Mouse (Mus musculus) thymus, adult 2 months (tissue): ENCODE results near the gene Bmpr1a. TPM values are rescaled to one million over a fixed set of nuclear protein-coding genes. Genes with fewer than 3 reads are reported as not detected.

Source experiments
- DNase-seq: peaks from one replicate; pipeline ENCODE4 v3.0.0; 2021
- H3K27ac ChIP-seq: fragments of 200-500 bp; 2 replicates; pipeline ENCODE4 v1.5.1; 2012; ENCODE audit warnings: low read length, control low read depth; ENCODE audit not compliant: control insufficient read depth, insufficient read depth
- H3K27me3 ChIP-seq: fragments of 200-500 bp; 2 replicates; pipeline ENCODE4 v1.6.1; 2012; ENCODE audit warnings: mild to moderate bottlenecking, low read length, moderate library complexity, mixed read lengths; ENCODE audit not compliant: control insufficient read depth, insufficient read depth
- H3K36me3 ChIP-seq: fragments of 200-500 bp; 2 replicates; pipeline ENCODE4 v1.6.1; 2012; ENCODE audit warnings: mild to moderate bottlenecking, low read length, moderate library complexity; ENCODE audit not compliant: control insufficient read depth, insufficient read depth
- H3K4me1 ChIP-seq: fragments of 200-500 bp; replicated peaks from 2 replicates; pipeline ENCODE4 v1.6.1; 2012; ENCODE audit warnings: low read length; ENCODE audit not compliant: control insufficient read depth, insufficient read depth
- H3K4me3 ChIP-seq: fragments of 200-500 bp; 2 replicates; pipeline ENCODE4 v1.5.1; 2012; ENCODE audit warnings: mild to moderate bottlenecking, low read length, control low read depth, moderate library complexity; ENCODE audit not compliant: control insufficient read depth, insufficient read depth
- CTCF ChIP-seq: fragments of 200-500 bp; IDR thresholded peaks from 2 replicates; pipeline ENCODE4 v1.5.1; 2012; ENCODE audit warnings: mild to moderate bottlenecking, control low read depth, low read length, moderate library complexity, borderline replicate concordance; ENCODE audit not compliant: control insufficient read depth, poor library complexity, insufficient read depth; ENCODE audit errors: extremely low read depth
- POLR2A ChIP-seq: fragments of 200-500 bp; IDR thresholded peaks from 2 replicates; pipeline ENCODE4 v1.6.1; 2012; ENCODE audit warnings: mild to moderate bottlenecking, low read length, control low read depth, moderate library complexity; ENCODE audit not compliant: control insufficient read depth, poor library complexity, insufficient read depth; ENCODE audit errors: extremely low read depth
- WGBS: fragments of 180-500 bp; shearing (Covaris S2); methylation state at CpG from one replicate; pipeline ENCODE4 v1.1.7; 2018; 5-methylcytosine and 5-hydroxymethylcytosine counted together
- polyA plus RNA-seq: library from polyadenylated mRNA; depleted of rRNA; stranded (reverse); fragments of >200 nt; gene quantifications from 2 replicates; pipeline ENCODE4 v1.2.3, GENCODE M21; 2012

The Bmpr1a gene
- polyA plus RNA-seq, 1 experiment = 3.1 TPM

GRCm38 (mm10) chr14:34448398-34448797 lies 54.7 kb downstream of the Bmpr1a start:
- TF ChIP-seq POLR2A (no peak), CTCF (no peak)
- H3K4me3 ChIP-seq = no peak overlapping the region

GRCm38 (mm10) chr14:34447659-34448058 lies 55.5 kb downstream of the Bmpr1a start:
- Histone ChIP-seq H3K27ac (no peak overlapping the region), H3K27me3 (no peaks in the 10 kb centered on the region), H3K4me3 (no peak overlapping the region), H3K36me3 (no peaks in the 10 kb centered on the region), H3K4me1 (no peaks in the 10 kb centered on the region)
- whole genome bisulfite sequencing = 84% methylated on average over 4 of the region's 4 CpGs
- TF ChIP-seq CTCF (no peak), POLR2A (no peak)
- DNase-seq = no peak

More at GRCm38 (mm10) chr14:34448398-34448797, 54.7 kb downstream of the Bmpr1a start:
- Histone ChIP-seq H3K27me3 (no peaks in the 10 kb centered on the region), H3K27ac (no peak overlapping the region), H3K4me1 (no peaks in the 10 kb centered on the region), H3K36me3 (no peaks in the 10 kb centered on the region)
- no peak for DNase-seq

GRCm38 (mm10) chr14:34446624-34447023 lies 56.5 kb downstream of the Bmpr1a start:
- Histone ChIP-seq H3K27me3 (no peaks in the 10 kb centered on the region), H3K4me1 (no peaks in the 10 kb centered on the region), H3K36me3 (no peaks in the 10 kb centered on the region), H3K27ac (no peak overlapping the region), H3K4me3 (no peak overlapping the region)
- no peak for DNase-seq
- 97% methylated on average over 6 of the region's 6 CpGs for WGBS
- TF ChIP-seq POLR2A (no peak), CTCF (no peak)

GRCm38 (mm10) chr14:34445348-34445747 lies 57.8 kb downstream of the Bmpr1a start:
- Histone ChIP-seq H3K4me1 (no peaks in the 10 kb centered on the region), H3K4me3 (no peak overlapping the region), H3K27ac (no peak overlapping the region), H3K36me3 (no peaks in the 10 kb centered on the region), H3K27me3 (no peaks in the 10 kb centered on the region)
- DNase-seq = no peak
- 91% methylated on average over 3 of the region's 3 CpGs for WGBS
- TF ChIP-seq POLR2A = no peak
- TF ChIP-seq CTCF = no peak

- DNase-seq = no peak
- TF ChIP-seq POLR2A (no peak), CTCF (no peak)
These were observed 58.2 kb downstream of the Bmpr1a start for GRCm38 (mm10) chr14:34444924-34445323.

GRCm38 (mm10) chr14:34444368-34444767 lies 58.8 kb downstream of the Bmpr1a start:
- no peak for DNase-seq

More at GRCm38 (mm10) chr14:34444924-34445323, 58.2 kb downstream of the Bmpr1a start:
- H3K27me3 ChIP-seq = no peaks in the 10 kb centered on the region
- no peak overlapping the region for H3K4me3 ChIP-seq
- H3K36me3 ChIP-seq = no peaks in the 10 kb centered on the region
- no peaks in the 10 kb centered on the region for H3K4me1 ChIP-seq
- no peak overlapping the region for H3K27ac ChIP-seq

GRCm38 (mm10) chr14:34442531-34442930 lies 60.6 kb downstream of the Bmpr1a start:
- no peaks in the 10 kb centered on the region for H3K4me1 ChIP-seq
- no peaks in the 10 kb centered on the region for H3K27me3 ChIP-seq
- H3K27ac ChIP-seq = no peak overlapping the region
- no peaks in the 10 kb centered on the region for H3K36me3 ChIP-seq
- DNase-seq = no peak
- 93% methylated on average over 4 of the region's 4 CpGs for WGBS
- no peak overlapping the region for H3K4me3 ChIP-seq
- TF ChIP-seq CTCF = no peak
- TF ChIP-seq POLR2A = no peak

More at GRCm38 (mm10) chr14:34444368-34444767, 58.8 kb downstream of the Bmpr1a start:
- 88% methylated on average over 5 of the region's 5 CpGs for WGBS
- no peaks in the 10 kb centered on the region for H3K4me1 ChIP-seq
- no peaks in the 10 kb centered on the region for H3K36me3 ChIP-seq
- H3K27ac ChIP-seq = no peak overlapping the region
- H3K4me3 ChIP-seq = no peak overlapping the region
- TF ChIP-seq POLR2A (no peak), CTCF (no peak)
- H3K27me3 ChIP-seq = no peaks in the 10 kb centered on the region
